Mouse (Mus musculus) cortical plate, adult 2 months (tissue): ENCODE results near the gene Mettl21c. TPM values are rescaled to one million over a fixed set of nuclear protein-coding genes. Genes with fewer than 3 reads are reported as not detected.
"Not testable (repeated sequence)": the region's sequence is repeated elsewhere in the genome, so short reads cannot be mapped to it uniquely, and the experiment has no call there.

Experiments used
- H3K27ac ChIP-seq: fragments of 200-500 bp; 2 replicates; pipeline ENCODE4 v1.5.1; 2012; ENCODE audit warnings: low read length, control low read depth, inconsistent platforms; ENCODE audit not compliant: insufficient read depth
- H3K4me1 ChIP-seq: fragments of 200-500 bp; 2 replicates; pipeline ENCODE4 v1.6.1; 2011; ENCODE audit warnings: low read length; ENCODE audit not compliant: control insufficient read depth, insufficient read depth
- H3K4me3 ChIP-seq: fragments of 200-500 bp; 2 replicates; pipeline ENCODE4 v1.5.1; 2011; ENCODE audit warnings: mild to moderate bottlenecking, low read length, control low read depth; ENCODE audit not compliant: insufficient read depth
- CTCF ChIP-seq: fragments of 200-500 bp; IDR thresholded peaks from 2 replicates; pipeline ENCODE4 v1.5.1; 2011; ENCODE audit warnings: mild to moderate bottlenecking, control low read depth, low read length; ENCODE audit not compliant: insufficient read depth; ENCODE audit errors: extremely low read depth
- POLR2A ChIP-seq: fragments of 200-500 bp; IDR thresholded peaks from 2 replicates; pipeline ENCODE4 v1.6.1; 2011; ENCODE audit warnings: mild to moderate bottlenecking, low read length, control low read depth; ENCODE audit not compliant: insufficient read depth; ENCODE audit errors: extremely low read depth
- polyA plus RNA-seq: library from polyadenylated mRNA; depleted of rRNA; stranded (reverse); fragments of >200 nt; gene quantifications from 2 replicates; pipeline ENCODE4 v1.2.3, GENCODE M21; 2012; rRNA removed

The Mettl21c gene
- 0.02 and 0.08 TPM in 2 replicates for polyA plus RNA-seq

DNA sequence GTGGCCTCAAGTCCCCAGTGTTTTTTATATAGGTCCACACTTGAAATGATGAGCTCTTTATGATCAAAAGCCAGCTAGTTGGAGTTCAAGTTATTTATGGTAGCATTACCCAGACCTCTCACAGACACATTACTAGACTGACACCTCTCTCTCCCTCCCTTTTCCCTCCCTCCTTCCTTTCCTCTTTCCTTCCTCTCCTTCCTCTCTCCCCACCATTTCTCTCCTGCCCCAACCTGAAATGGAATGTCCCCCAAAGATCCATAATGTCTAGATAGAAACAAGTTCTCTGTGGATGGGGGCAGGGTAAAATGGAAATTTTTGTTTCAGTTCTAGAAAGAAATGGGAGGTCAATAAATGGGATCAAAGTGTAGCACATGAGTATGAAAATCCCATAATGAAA is at the start of gene Mettl21c:
Gene Mettl21c (minus strand): TSS at position 101 of the 400 bp plus-strand sequence.
- Histone ChIP-seq H3K27ac (no peak within 1 kb of the TSS), H3K4me1 (no peaks in the 10 kb centered on the region), H3K4me3 (no peak within 1 kb of the TSS)
- no peak for TF ChIP-seq CTCF
- no peak for TF ChIP-seq POLR2A

DNA sequence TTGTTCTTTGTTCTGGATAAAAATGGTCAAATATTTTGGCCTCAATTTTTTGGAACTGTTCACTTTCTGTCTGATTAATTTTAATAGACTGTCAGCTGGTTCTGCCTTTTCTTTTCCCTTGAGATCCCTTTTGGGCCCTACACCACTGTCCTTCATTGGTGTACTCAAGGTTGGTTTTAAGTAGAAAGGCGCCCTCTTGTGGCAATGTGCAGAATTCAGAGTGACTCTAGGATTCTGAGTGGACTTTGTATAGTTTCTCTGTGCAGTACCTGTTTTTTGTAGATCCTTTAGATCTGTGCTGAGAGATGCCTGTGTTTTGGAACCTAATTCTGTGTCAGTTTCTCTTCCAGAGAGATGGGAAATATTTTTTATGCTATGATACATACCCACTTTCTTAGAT is 44.8 kb upstream of the Mettl21c start:
- Histone ChIP-seq H3K27ac (no peak overlapping the region), H3K4me3 (no peak overlapping the region), H3K4me1 (no peaks in the 10 kb centered on the region)
- TF ChIP-seq POLR2A (no peak), CTCF (peak; percentile 50; the same call in 1 of the 2 replicates)

GRCm38 (mm10) chr1:44063439-44063838 is 43.6 kb upstream of the Mettl21c start:
- no peaks in the 10 kb centered on the region for H3K4me1 ChIP-seq
- no peak for TF ChIP-seq POLR2A
- TF ChIP-seq CTCF: no peak

GRCm38 (mm10) chr1:44061836-44062235 is 42.0 kb upstream of the Mettl21c start, which contains the start of gene Gm8251:
Gm8251 (minus strand) TSS chr1:44061936.
- no peak within 1 kb of the TSS for H3K4me3 ChIP-seq
- TF ChIP-seq CTCF (no peak), POLR2A (no peak)
- H3K27ac ChIP-seq: no peak within 1 kb of the TSS
- no peaks in the 10 kb centered on the region for H3K4me1 ChIP-seq

More at GRCm38 (mm10) chr1:44063439-44063838, 43.6 kb upstream of the Mettl21c start:
- H3K4me3 ChIP-seq: no peak overlapping the region
- H3K27ac ChIP-seq: no peak overlapping the region

GRCm38 (mm10) chr1:44057805-44058204 is 38.0 kb upstream of the Mettl21c start:
- Histone ChIP-seq H3K4me1 (no peaks in the 10 kb centered on the region), H3K27ac (no peak overlapping the region), H3K4me3 (no peak overlapping the region)

DNA sequence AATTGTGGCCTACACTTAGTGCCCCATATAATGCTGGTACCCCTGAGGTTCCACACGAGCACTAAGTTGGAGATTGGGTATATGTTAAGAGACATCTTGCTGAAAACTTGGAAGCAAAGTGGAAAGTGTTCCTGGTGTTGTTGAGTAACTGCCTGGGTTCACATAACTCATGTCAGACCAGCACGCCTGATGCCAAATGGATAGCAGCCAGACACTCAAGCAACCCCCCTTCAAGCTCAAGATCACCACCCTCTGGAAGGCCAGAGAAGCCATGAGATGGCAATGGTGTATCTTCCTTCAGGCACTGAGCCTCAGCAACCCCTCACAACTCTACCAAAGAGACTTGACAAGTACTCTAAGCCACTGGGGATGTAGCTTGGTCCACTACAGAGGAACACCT is 26.7 kb upstream of the Mettl21c start:
- TF ChIP-seq POLR2A (no peak), CTCF (no peak)
- peaks cover 2% of the 10 kb centered on the region; the same call in 1 of the 2 replicates for H3K4me1 ChIP-seq
- no peak overlapping the region for H3K4me3 ChIP-seq
- H3K27ac ChIP-seq: no peak overlapping the region

More at GRCm38 (mm10) chr1:44057805-44058204, 38.0 kb upstream of the Mettl21c start:
- TF ChIP-seq CTCF (no peak), POLR2A (no peak)

DNA sequence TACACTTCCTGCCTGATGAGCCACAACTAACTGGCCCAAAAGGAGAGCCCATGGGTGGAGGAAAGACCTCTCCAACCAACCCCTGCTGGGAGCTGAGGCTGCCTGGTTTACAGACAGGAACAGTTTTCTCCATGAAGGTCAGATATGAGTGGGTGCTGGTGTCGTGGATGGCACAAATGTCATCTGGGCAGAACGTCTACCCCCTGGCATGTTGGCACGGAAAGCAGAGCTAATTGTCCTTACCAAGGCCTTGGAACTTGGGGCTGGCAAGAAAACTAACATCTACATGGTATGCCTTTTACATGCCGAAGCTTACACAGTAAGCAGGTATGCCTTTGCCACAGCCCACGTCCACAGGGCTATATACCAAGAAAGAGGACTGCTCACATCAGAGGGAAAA is 25.9 kb upstream of the Mettl21c start:
- not testable (repeated sequence) for H3K4me3 ChIP-seq, H3K27ac ChIP-seq, H3K4me1 ChIP-seq

- H3K27ac ChIP-seq: no peak overlapping the region
- peak overlapping the region; percentile 40 for H3K4me3 ChIP-seq
- no peak for TF ChIP-seq POLR2A
- no peak for TF ChIP-seq CTCF
- peaks cover 2% of the 10 kb centered on the region; the same call in 1 of the 2 replicates for H3K4me1 ChIP-seq
These were observed 22.7 kb upstream of the Mettl21c start for GRCm38 (mm10) chr1:44042555-44042915.

DNA sequence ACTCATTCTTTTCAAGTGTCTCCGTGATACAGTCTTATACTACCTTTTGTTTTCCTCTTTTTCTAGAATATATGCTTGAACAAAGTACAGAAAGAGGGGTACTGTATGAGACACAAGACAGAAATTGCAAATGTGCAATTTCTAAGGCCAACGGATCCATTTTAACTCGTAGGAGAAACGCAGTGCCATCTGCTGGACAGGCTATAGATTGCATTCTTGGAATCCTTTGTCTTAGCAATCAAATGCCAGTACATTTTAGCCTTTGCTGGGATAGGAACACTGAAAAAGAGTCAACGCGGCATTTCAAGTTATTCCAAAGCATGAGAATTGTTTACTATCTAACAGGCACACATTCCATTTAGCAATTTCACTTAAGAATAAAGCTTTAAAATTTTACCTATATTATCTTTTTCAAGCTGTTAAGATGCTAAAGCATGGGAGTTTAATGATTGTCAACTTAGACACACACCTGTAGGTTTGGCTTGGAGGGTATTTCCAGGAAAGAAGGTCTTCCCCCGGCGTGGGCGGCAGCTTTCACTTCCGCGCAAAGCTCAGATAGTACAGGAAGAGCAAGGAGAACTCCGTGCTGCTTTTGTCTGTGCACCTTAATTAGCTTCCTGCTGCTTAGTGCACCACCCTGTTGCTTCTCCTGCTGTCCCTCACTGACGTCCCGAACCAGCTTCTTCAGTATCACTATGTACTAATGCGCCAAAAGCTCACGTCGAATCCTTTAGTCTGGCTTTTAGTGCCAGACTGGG is 22.1 kb upstream of the Mettl21c start:
- Histone ChIP-seq H3K4me3 (peak overlapping the region; percentile 40), H3K27ac (no peak overlapping the region), H3K4me1 (peaks cover 2% of the 10 kb centered on the region; the same call in 1 of the 2 replicates)
- TF ChIP-seq CTCF: peak; percentile 66
- TF ChIP-seq POLR2A: no peak

DNA sequence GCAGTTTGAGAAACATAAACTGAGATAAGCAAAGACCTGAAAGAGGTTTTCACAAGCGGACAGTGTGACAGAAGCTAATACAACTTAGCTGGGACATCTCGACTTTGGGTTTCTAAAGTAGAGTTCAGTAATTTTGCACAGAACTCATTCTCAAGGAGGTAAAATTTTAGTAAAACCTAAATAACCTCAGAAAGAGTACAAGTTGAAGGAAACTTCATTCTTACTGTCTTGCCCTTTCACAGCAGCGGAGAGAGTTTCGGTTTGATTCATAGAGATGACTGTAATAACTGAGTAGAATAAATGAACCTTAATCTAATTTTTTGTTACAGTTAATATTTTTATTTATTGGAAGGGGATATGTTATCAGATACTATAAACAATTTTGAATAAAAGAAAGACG is 13.1 kb upstream of the Mettl21c start:
- Histone ChIP-seq H3K4me1 (no peaks in the 10 kb centered on the region), H3K4me3 (no peak overlapping the region), H3K27ac (no peak overlapping the region)
- TF ChIP-seq POLR2A (no peak), CTCF (no peak)

GRCm38 (mm10) chr1:44032213-44032612 is 12.4 kb upstream of the Mettl21c start:
- Histone ChIP-seq H3K4me3 (no peak overlapping the region), H3K27ac (no peak overlapping the region), H3K4me1 (no peaks in the 10 kb centered on the region)
- TF ChIP-seq CTCF (no peak), POLR2A (no peak)
